Mouse (Mus musculus) limb, embryonic 14.5 days (tissue): ENCODE measurements around the gene Slc19a3. TPM values are rescaled to one million over a fixed set of nuclear protein-coding genes. Genes with fewer than 3 reads are reported as not detected.

Source experiments
- ATAC-seq: fragments of 200-750 bp; cut with Nextera tagmentation; 2 replicates; pipeline ENCODE4 v1.8.0; 2017; ENCODE audit warnings: low read depth, moderate number of reproducible peaks, moderate TSS enrichment; ENCODE audit not compliant: low FRiP score
- DNase-seq: peaks from one replicate; pipeline ENCODE4 v3.0.0-alpha.2; 2015; ENCODE audit warnings: low spot score
- H3K27ac ChIP-seq: fragments of 300-500 bp; sonication (generic); replicated peaks from 2 replicates; pipeline ENCODE4 v1.5.1; 2014; ENCODE audit warnings: low read depth, mild to moderate bottlenecking, low read length, moderate library complexity, mixed read lengths
- H3K27me3 ChIP-seq: fragments of 300-500 bp; sonication (generic); 2 replicates; pipeline ENCODE4 v1.6.1; 2014; ENCODE audit warnings: low read length, mixed read lengths; ENCODE audit not compliant: control insufficient read depth, insufficient read depth
- H3K36me3 ChIP-seq: fragments of 300-500 bp; sonication (generic); 2 replicates; pipeline ENCODE4 v1.6.1; 2014; ENCODE audit warnings: mild to moderate bottlenecking, low read length, moderate library complexity, mixed read lengths; ENCODE audit not compliant: control insufficient read depth, insufficient read depth
- H3K4me1 ChIP-seq: fragments of 300-500 bp; sonication (generic); 2 replicates; pipeline ENCODE4 v1.6.1; 2014; ENCODE audit warnings: antibody characterized with exemption, low read length, mixed read lengths; ENCODE audit not compliant: control insufficient read depth, insufficient read depth
- H3K4me2 ChIP-seq: fragments of 300-500 bp; sonication (generic); replicated peaks from 2 replicates; pipeline ENCODE4 v1.6.1; 2014; ENCODE audit warnings: low read depth, mild to moderate bottlenecking, low read length, moderate library complexity; ENCODE audit not compliant: severe bottlenecking
- H3K4me3 ChIP-seq: fragments of 300-500 bp; sonication (generic); replicated peaks from 2 replicates; pipeline ENCODE4 v1.5.1; 2014; ENCODE audit warnings: low read length
- H3K9ac ChIP-seq: fragments of 300-500 bp; sonication (generic); 2 replicates; pipeline ENCODE4 v1.6.1; 2014; ENCODE audit warnings: mild to moderate bottlenecking, low read depth, low read length, moderate library complexity; ENCODE audit not compliant: severe bottlenecking
- H3K9me3 ChIP-seq: fragments of 300-500 bp; sonication (generic); 2 replicates; pipeline ENCODE4 v1.6.1; 2016; ENCODE audit warnings: low read length; ENCODE audit not compliant: control insufficient read depth
- POLR2A ChIP-seq: fragments of 200-500 bp; IDR thresholded peaks from 2 replicates; pipeline ENCODE4 v1.8.0; 2012; ENCODE audit warnings: inconsistent platforms, mild to moderate bottlenecking, moderate library complexity, borderline replicate concordance; ENCODE audit not compliant: insufficient read depth, insufficient read length; ENCODE audit errors: extremely low read depth
- WGBS: fragments of 180-500 bp; shearing (Covaris S2); extraction: QIAGEN DNeasy Blood & Tissue Kit; methylation state at CpG from one replicate; pipeline ENCODE4 v1.1.7; 2014; 5-methylcytosine and 5-hydroxymethylcytosine counted together
- polyA plus RNA-seq, 2 experiments: library from polyadenylated mRNA; depleted of rRNA in 1 of 2; stranded (reverse) in 1 of 2; unstranded in 1 of 2; fragments of >200 nt; fragmentation: Nextera tagmentation in 1 of 2; extraction: Ambion mirVana in 1 of 2; gene quantifications; 2 replicates each; pipeline versions ENCODE4 v1.2.1 to v1.2.3; 2012 to 2014

Slc19a3 gene
- polyA plus RNA-seq, 2 experiments: 0.54 to 1.2 TPM

DNA sequence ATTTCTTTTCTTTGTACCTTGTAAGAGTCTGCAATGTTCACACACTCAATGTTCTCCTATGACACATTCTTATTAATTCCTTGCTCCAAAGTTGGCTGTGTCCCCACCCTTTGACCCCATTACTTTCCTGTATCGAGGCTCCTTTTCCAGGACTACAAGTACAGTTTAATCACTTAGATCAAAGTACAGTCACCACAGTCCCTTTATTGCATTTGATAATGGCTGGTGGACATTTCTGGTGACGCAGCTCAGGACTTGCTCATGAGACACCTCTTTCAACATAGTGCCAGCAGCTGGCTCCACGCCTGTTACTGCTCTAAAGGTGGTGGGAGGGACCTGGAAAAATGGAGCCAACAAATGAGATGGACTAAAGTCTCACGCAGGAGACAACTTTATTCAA is 47.2 kb downstream of the Slc19a3 start:
- DNase-seq: no peak
- Histone ChIP-seq H3K27ac (no peak overlapping the region), H3K4me1 (0 out of 2 replicates have a peak, but pooled peaks cover 4% of the 10 kb centered on the region), H3K27me3 (no peaks in the 10 kb centered on the region), H3K4me2 (no peak overlapping the region), H3K4me3 (no peak overlapping the region), H3K9ac (no peak overlapping the region), H3K36me3 (no peaks in the 10 kb centered on the region), H3K9me3 (no peaks in the 10 kb centered on the region)
- 50% methylated on average over 4 of the region's 4 CpGs for WGBS
- ATAC-seq: no peak
- TF ChIP-seq POLR2A: no peak

DNA sequence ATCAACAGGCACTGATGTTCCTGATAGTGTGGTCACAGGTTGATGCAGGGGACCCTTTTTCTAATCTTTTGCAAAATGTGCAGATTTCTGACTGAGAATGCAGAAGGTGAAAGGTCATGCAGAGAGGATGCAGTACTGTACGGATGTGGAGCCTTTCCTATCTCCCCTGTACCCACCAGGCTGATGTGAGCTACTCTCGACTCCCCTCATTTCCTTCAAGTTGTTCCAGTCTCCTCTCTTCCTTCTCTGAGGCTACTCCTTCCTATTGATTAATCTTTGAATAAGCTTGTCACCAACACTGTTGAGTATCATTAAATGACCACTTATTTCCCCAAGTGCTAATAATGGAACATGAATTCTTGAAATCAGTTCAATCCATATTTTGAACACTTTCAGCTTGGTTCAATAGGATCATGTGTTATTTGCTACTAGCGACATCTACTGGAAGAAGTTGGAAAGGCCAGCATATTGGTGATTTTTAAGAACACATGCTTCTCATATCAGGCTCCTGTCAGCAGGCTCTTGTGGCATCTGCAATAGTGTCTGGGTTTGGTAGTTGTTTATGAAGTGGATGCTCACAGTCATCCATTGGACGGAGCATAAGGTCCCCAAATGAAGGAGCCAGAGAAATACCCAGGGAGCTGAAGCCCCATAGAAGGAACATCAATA is 50.6 kb downstream of the Slc19a3 start:
- H3K27ac ChIP-seq: no peak overlapping the region
- H3K4me2 ChIP-seq: no peak overlapping the region
- no peak overlapping the region for H3K9ac ChIP-seq
- TF ChIP-seq POLR2A: no peak
- H3K36me3 ChIP-seq: no peaks in the 10 kb centered on the region
- no peaks in the 10 kb centered on the region for H3K9me3 ChIP-seq
- no peak overlapping the region for H3K4me3 ChIP-seq
- ATAC-seq (no peak), DNase-seq (peak; percentile 64)
- no peaks in the 10 kb centered on the region for H3K27me3 ChIP-seq
- WGBS: 35% methylated on average over 4 of the region's 4 CpGs
- H3K4me1 ChIP-seq: 0 out of 2 replicates have a peak, but pooled peaks cover 4% of the 10 kb centered on the region

DNA sequence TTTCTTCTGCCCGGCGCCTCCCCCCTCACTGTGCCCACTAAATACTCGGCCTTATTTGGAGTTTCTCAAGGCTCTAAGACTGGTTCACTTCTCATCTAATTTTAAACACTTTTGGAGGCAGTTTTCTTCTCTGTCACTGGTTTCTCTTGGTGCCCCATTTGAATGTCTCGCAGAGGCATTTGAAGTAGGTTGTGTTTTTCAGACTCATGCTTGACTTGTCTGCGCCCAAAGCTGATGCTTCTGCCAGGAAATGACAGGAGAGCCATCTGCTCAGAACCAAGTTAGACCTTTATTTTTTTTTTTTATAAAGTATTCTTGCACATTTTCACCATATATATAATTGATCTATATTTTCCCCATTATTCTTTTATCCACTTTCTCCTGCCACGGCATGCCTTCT is 51.5 kb downstream of the Slc19a3 start:
- no peak for ATAC-seq
- WGBS: 89% methylated on average over 6 of the region's 6 CpGs
- H3K27ac ChIP-seq: no peak overlapping the region
- no peaks in the 10 kb centered on the region for H3K27me3 ChIP-seq
- H3K9ac ChIP-seq: no peak overlapping the region
- H3K36me3 ChIP-seq: no peaks in the 10 kb centered on the region
- TF ChIP-seq POLR2A: no peak
- H3K9me3 ChIP-seq: no peaks in the 10 kb centered on the region
- no peak for DNase-seq
- 0 out of 2 replicates have a peak, but pooled peaks cover 4% of the 10 kb centered on the region for H3K4me1 ChIP-seq
- H3K4me3 ChIP-seq: no peak overlapping the region
- no peak overlapping the region for H3K4me2 ChIP-seq

- no peak for TF ChIP-seq POLR2A
- no peak overlapping the region for H3K4me2 ChIP-seq
- no peak overlapping the region for H3K27ac ChIP-seq
- no peak overlapping the region for H3K9ac ChIP-seq
- H3K27me3 ChIP-seq: no peaks in the 10 kb centered on the region
- H3K9me3 ChIP-seq: no peaks in the 10 kb centered on the region
- H3K4me3 ChIP-seq: no peak overlapping the region
- DNase-seq (no peak), ATAC-seq (no peak)
- no peaks in the 10 kb centered on the region for H3K36me3 ChIP-seq
- no peaks in the 10 kb centered on the region for H3K4me1 ChIP-seq
Observed at GRCm38 (mm10) chr1:82977840-82978239, 60.4 kb downstream of the Slc19a3 start.

DNA sequence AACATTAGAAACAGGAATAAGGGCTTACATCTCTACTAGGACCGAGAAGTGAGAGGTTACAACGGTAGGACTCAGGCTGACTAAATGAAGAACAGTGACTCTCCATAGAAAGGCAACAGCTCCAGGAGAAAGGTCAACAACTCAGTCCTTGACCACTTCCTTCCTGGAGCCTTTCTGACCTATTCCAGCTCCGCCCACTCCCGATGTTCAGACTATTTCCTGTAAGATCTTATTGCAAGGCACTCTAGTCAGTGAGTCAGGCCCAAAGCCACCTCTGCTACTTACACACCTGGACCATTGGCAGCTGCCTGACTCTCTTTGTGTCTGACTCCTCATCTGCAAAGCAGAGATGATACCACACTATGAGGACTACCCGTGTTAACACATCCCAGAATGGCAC is 62.5 kb downstream of the Slc19a3 start:
- Histone ChIP-seq H3K4me2 (no peak overlapping the region), H3K4me3 (no peak overlapping the region), H3K27ac (no peak overlapping the region), H3K9me3 (no peaks in the 10 kb centered on the region), H3K9ac (no peak overlapping the region), H3K27me3 (no peaks in the 10 kb centered on the region), H3K36me3 (no peaks in the 10 kb centered on the region), H3K4me1 (no peaks in the 10 kb centered on the region)
- no peak for ATAC-seq
- no peak for DNase-seq
- WGBS: 79% methylated on average over 5 of the region's 5 CpGs
- no peak for TF ChIP-seq POLR2A
